Mouse (Mus musculus): ENCODE measurements around the gene Defb21. TPM values are rescaled to one million over a fixed set of nuclear protein-coding genes. Genes with fewer than 3 reads are reported as not detected.

The Defb21 gene
- polyA plus RNA-seq, 1 experiment from 2014 or later: not detected

DNA sequence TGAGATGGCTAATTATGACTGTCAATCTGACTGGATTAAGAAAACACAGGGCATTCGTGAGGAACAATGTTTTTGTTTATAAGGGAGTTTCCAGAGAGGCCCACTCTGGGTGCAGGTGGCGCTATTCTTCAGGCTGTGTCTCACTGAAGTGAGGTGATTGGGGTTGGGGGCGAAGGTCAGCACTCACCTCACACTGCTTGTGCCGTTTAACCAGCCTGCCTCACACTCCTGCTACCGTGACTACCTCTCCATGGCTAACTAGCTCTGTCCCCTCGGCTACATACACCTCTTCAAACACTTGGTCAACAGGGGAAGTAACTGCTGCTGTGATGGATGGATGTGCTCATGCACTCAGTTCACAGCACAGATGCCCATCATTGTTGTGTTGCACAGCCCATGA, 16.5 kb downstream of the Defb21 start:
- H3K36me3 ChIP-seq (ENCODE audit: control insufficient read depth, insufficient read depth, low read length): no peaks in the 10 kb centered on the region
- DNase-seq (no peak), ATAC-seq (ENCODE audit: low FRiP score, low TSS enrichment) (no peak)
- H3K4me3 ChIP-seq (replicated peaks; ENCODE audit: low read depth, low read length): no peak overlapping the region
- H3K4me1 ChIP-seq (ENCODE audit: control insufficient read depth, insufficient read depth, low read length): no peaks in the 10 kb centered on the region
- 51% methylated on average over 6 of the region's 6 CpGs for WGBS
- no peaks in the 10 kb centered on the region for H3K9me3 ChIP-seq (ENCODE audit: control insufficient read depth, low read length)
- H3K4me2 ChIP-seq (ENCODE audit: low read length): no peak overlapping the region
- H3K27ac ChIP-seq (replicated peaks; ENCODE audit: low read depth, low read length): no peak overlapping the region
- no peak overlapping the region for H3K9ac ChIP-seq (replicated peaks; ENCODE audit: low read length)
- no peaks in the 10 kb centered on the region for H3K27me3 ChIP-seq (ENCODE audit: control insufficient read depth, insufficient read depth, low read length)

DNA sequence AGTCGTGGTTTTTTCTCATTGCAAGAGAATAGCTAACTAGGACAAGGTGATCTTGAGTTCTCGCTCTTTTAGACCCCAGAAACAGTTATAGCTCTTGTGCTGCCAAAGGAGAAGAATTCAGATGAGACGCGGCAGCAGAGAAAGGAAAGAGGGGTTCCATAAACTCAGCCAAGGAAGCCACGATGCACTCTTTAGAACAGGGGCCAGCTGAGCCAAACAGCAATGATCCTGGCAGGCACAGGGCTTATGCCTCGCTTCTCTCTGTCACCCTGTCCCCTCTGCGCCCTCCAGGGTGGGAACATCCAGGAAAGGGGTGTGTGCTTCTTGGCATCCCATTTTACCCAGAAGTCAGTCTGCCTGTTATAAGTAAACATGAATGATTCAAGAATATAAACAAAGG, 26.8 kb downstream of the Defb21 start, which contains the start of gene Defb45:
Defb45 (minus strand) TSS at position 101 of the 400 bp plus-strand sequence.
- Histone ChIP-seq H3K27me3 (ENCODE audit: control insufficient read depth, insufficient read depth, low read length) (no peaks in the 10 kb centered on the region), H3K9ac (replicated peaks; ENCODE audit: low read length) (no peak within 1 kb of the TSS), H3K36me3 (ENCODE audit: control insufficient read depth, insufficient read depth, low read length) (no peaks in the 10 kb centered on the region), H3K9me3 (ENCODE audit: control insufficient read depth, low read length) (no peaks in the 10 kb centered on the region), H3K4me1 (ENCODE audit: control insufficient read depth, insufficient read depth, low read length) (no peaks in the 10 kb centered on the region), H3K4me3 (replicated peaks; ENCODE audit: low read depth, low read length) (no peak within 1 kb of the TSS), H3K27ac (replicated peaks; ENCODE audit: low read depth, low read length) (no peak within 1 kb of the TSS), H3K4me2 (ENCODE audit: low read length) (no peak within 1 kb of the TSS)
- DNase-seq (no peak), ATAC-seq (ENCODE audit: low FRiP score, low TSS enrichment) (no peak)
- 69% methylated on average over 7 of the region's 7 CpGs for WGBS

DNA sequence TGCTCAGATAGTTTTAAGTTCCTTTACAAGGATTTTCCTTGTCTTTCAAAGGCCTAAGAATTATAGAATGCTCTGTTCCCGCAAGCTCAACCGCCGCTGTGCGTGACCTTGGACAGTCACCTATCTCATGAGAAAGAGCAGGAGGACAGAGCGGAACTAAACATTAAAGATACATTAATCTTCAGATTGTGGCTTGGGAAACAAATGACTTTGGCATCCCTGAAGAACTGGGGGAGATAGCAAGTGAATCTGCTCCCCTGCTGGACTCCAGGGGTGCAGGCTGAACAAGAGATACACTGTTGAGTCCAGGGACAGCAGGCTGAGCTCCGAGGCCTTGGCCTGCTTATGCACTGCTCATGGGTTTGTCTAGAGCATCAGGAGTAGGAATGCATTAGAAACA, 27.5 kb downstream of the Defb21 start:
- H3K4me1 ChIP-seq (ENCODE audit: control insufficient read depth, insufficient read depth, low read length): no peaks in the 10 kb centered on the region
- no peaks in the 10 kb centered on the region for H3K27me3 ChIP-seq (ENCODE audit: control insufficient read depth, insufficient read depth, low read length)
- no peak overlapping the region for H3K9ac ChIP-seq (replicated peaks; ENCODE audit: low read length)
- 85% methylated on average over 6 of the region's 6 CpGs for WGBS
- ATAC-seq (ENCODE audit: low FRiP score, low TSS enrichment) (no peak), DNase-seq (no peak)
- H3K4me3 ChIP-seq (replicated peaks; ENCODE audit: low read depth, low read length): no peak overlapping the region
- H3K36me3 ChIP-seq (ENCODE audit: control insufficient read depth, insufficient read depth, low read length): no peaks in the 10 kb centered on the region
- no peak overlapping the region for H3K4me2 ChIP-seq (ENCODE audit: low read length)
- H3K27ac ChIP-seq (replicated peaks; ENCODE audit: low read depth, low read length): no peak overlapping the region
- H3K9me3 ChIP-seq (ENCODE audit: control insufficient read depth, low read length): no peaks in the 10 kb centered on the region

DNA sequence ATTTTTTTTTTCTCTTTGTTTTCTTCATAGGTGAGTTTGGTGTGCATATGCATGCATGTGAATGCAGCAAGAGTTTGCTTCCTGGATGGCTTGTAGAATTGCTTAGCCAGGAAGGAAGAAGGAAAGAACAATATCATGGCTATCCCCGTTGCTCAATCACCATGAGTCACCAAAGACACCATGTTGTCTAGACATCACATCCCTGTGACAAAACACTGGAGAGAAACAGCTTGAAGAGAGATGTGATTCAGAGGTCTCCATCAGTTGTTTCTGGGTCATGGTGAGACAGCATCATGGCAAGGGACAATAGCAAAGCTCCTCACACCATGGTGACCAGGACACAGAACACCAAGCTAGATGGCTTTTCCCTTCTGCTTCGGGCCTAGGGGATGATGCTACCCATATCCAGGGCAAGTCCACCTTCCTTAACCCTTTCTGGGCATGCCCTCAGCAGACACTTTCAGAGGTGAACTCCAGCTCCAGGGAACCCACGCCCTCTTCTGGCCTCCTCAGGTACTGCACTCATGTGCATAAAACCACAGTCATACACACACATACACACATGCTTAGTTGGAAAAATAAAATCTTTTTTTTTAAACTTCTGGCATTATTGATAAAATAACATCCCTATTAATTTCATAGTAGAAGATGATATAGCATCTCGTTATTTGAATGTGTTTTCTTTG, 28.9 kb downstream of the Defb21 start:
- Histone ChIP-seq H3K4me3 (replicated peaks; ENCODE audit: low read depth, low read length) (no peak overlapping the region), H3K9ac (replicated peaks; ENCODE audit: low read length) (no peak overlapping the region), H3K4me2 (ENCODE audit: low read length) (no peak overlapping the region), H3K4me1 (ENCODE audit: control insufficient read depth, insufficient read depth, low read length) (no peaks in the 10 kb centered on the region), H3K9me3 (ENCODE audit: control insufficient read depth, low read length) (no peaks in the 10 kb centered on the region), H3K27ac (replicated peaks; ENCODE audit: low read depth, low read length) (no peak overlapping the region), H3K36me3 (ENCODE audit: control insufficient read depth, insufficient read depth, low read length) (no peaks in the 10 kb centered on the region), H3K27me3 (ENCODE audit: control insufficient read depth, insufficient read depth, low read length) (no peaks in the 10 kb centered on the region)
- WGBS: 82% methylated on average over 4 of the region's 4 CpGs
- no peak for DNase-seq
- no peak for ATAC-seq (ENCODE audit: low FRiP score, low TSS enrichment)

DNA sequence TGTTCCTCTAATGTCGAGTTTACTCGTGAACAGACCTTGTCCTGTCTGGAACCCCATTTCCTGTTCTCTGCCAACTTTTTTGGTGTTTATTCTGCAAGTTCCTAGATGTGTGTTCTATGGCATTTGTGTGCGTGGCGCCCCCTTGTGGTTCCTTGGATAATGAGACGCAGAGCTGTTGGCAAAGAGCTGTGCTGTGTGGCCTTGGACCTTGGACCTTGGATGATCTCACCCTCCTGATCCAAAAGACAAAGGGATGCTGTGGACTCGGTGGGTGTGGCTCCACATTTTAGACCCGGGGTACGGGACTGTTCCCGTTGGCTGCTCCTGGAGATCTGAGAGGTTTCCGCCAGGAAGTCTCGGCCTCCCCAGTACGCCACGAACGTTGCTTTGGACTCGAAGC, 31.5 kb downstream of the Defb21 start, which contains the start of gene Defb36:
Defb36 (plus strand) TSS at position 271 of the 400 bp plus-strand sequence.
- H3K4me2 ChIP-seq (ENCODE audit: low read length): no peak within 1 kb of the TSS
- no peaks in the 10 kb centered on the region for H3K27me3 ChIP-seq (ENCODE audit: control insufficient read depth, insufficient read depth, low read length)
- no peak within 1 kb of the TSS for H3K4me3 ChIP-seq (replicated peaks; ENCODE audit: low read depth, low read length)
- H3K9ac ChIP-seq (replicated peaks; ENCODE audit: low read length): no peak within 1 kb of the TSS
- WGBS: 88% methylated on average over 15 of the region's 15 CpGs
- no peaks in the 10 kb centered on the region for H3K4me1 ChIP-seq (ENCODE audit: control insufficient read depth, insufficient read depth, low read length)
- ATAC-seq (ENCODE audit: low FRiP score, low TSS enrichment) (no peak), DNase-seq (peak; percentile 25)
- no peaks in the 10 kb centered on the region for H3K9me3 ChIP-seq (ENCODE audit: control insufficient read depth, low read length)
- H3K36me3 ChIP-seq (ENCODE audit: control insufficient read depth, insufficient read depth, low read length): no peaks in the 10 kb centered on the region
- no peak within 1 kb of the TSS for H3K27ac ChIP-seq (replicated peaks; ENCODE audit: low read depth, low read length)

DNA sequence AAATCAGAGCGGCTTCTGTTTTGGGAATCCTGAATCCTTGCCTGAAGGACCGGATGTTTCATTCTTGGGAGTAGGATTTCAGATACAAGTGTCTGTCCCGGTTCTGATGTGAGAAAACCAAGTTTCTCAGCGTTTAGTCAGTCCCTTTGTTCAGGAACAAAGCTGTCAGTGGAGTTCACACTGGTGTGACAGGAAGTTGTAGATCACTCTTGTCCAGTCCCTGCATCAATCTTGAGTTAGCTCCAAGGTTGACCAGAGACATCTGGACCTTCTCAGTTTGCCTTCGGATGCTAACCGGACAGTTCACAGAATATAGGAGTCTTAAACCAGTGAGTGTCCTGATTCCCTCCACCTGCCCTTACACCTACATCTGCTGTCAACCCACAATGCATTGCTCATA, 35.2 kb downstream of the Defb21 start:
- Histone ChIP-seq H3K9ac (replicated peaks; ENCODE audit: low read length) (no peak overlapping the region), H3K4me1 (ENCODE audit: control insufficient read depth, insufficient read depth, low read length) (no peaks in the 10 kb centered on the region), H3K9me3 (ENCODE audit: control insufficient read depth, low read length) (no peaks in the 10 kb centered on the region), H3K4me2 (ENCODE audit: low read length) (no peak overlapping the region), H3K27ac (replicated peaks; ENCODE audit: low read depth, low read length) (no peak overlapping the region), H3K4me3 (replicated peaks; ENCODE audit: low read depth, low read length) (no peak overlapping the region), H3K36me3 (ENCODE audit: control insufficient read depth, insufficient read depth, low read length) (no peaks in the 10 kb centered on the region), H3K27me3 (ENCODE audit: control insufficient read depth, insufficient read depth, low read length) (no peaks in the 10 kb centered on the region)
- ATAC-seq (ENCODE audit: low FRiP score, low TSS enrichment): no peak
- DNase-seq: no peak
- 75% methylated on average over 6 of the region's 6 CpGs for WGBS

DNA sequence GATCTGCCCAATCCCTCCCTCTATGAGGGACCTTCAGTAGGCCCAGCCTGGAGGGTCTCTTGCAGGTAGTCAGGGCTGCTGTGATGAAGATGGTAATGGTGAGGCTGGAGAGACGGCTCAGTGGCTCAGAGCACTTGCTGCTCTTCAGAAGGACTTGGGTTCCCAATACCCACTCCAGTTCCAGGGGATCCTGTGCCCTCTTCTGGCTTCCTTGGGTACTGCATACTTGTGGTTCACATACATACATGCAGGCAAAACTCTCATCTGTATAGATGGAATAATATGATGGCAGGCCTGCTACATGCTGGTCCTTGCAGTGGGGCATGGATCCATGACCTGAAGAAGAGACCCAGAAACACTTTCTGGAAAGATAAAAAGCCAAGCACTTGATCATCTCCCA, 36.2 kb downstream of the Defb21 start:
- no peak overlapping the region for H3K4me3 ChIP-seq (replicated peaks; ENCODE audit: low read depth, low read length)
- no peak overlapping the region for H3K9ac ChIP-seq (replicated peaks; ENCODE audit: low read length)
- 88% methylated on average over 1 of the region's 1 CpGs for WGBS
- H3K36me3 ChIP-seq (ENCODE audit: control insufficient read depth, insufficient read depth, low read length): no peaks in the 10 kb centered on the region
- ATAC-seq (ENCODE audit: low FRiP score, low TSS enrichment) (no peak), DNase-seq (no peak)
- no peak overlapping the region for H3K4me2 ChIP-seq (ENCODE audit: low read length)
- H3K27ac ChIP-seq (replicated peaks; ENCODE audit: low read depth, low read length): no peak overlapping the region
- no peaks in the 10 kb centered on the region for H3K4me1 ChIP-seq (ENCODE audit: control insufficient read depth, insufficient read depth, low read length)
- no peaks in the 10 kb centered on the region for H3K27me3 ChIP-seq (ENCODE audit: control insufficient read depth, insufficient read depth, low read length)
- no peaks in the 10 kb centered on the region for H3K9me3 ChIP-seq (ENCODE audit: control insufficient read depth, low read length)

DNA sequence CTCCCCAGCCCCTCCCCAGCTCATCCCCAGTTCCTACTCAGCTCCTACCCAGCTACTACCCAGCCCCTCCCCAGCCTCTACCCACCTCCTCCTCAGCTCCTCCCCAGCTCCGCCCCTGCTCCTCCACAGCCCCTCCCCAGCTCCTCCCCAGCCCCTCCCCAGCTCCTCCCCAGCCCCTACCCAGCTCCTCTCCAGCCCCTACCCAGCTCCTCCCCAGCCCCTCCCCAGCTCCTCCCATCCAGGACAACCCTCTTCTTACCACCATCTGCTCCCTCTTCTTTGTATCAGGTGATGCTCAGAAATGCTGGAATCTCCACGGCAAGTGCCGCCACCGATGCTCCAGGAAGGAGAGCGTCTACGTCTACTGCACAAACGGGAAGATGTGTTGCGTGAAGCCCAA, 39.6 kb downstream of the Defb21 start:
- WGBS: 45% methylated on average over 8 of the region's 8 CpGs
- no peaks in the 10 kb centered on the region for H3K36me3 ChIP-seq (ENCODE audit: control insufficient read depth, insufficient read depth, low read length)
- DNase-seq (no peak), ATAC-seq (ENCODE audit: low FRiP score, low TSS enrichment) (no peak)
- no peak overlapping the region for H3K27ac ChIP-seq (replicated peaks; ENCODE audit: low read depth, low read length)
- no peak overlapping the region for H3K4me3 ChIP-seq (replicated peaks; ENCODE audit: low read depth, low read length)
- H3K4me1 ChIP-seq (ENCODE audit: control insufficient read depth, insufficient read depth, low read length): no peaks in the 10 kb centered on the region
- H3K9ac ChIP-seq (replicated peaks; ENCODE audit: low read length): no peak overlapping the region
- no peaks in the 10 kb centered on the region for H3K27me3 ChIP-seq (ENCODE audit: control insufficient read depth, insufficient read depth, low read length)
- no peak overlapping the region for H3K4me2 ChIP-seq (ENCODE audit: low read length)
- no peaks in the 10 kb centered on the region for H3K9me3 ChIP-seq (ENCODE audit: control insufficient read depth, low read length)

DNA sequence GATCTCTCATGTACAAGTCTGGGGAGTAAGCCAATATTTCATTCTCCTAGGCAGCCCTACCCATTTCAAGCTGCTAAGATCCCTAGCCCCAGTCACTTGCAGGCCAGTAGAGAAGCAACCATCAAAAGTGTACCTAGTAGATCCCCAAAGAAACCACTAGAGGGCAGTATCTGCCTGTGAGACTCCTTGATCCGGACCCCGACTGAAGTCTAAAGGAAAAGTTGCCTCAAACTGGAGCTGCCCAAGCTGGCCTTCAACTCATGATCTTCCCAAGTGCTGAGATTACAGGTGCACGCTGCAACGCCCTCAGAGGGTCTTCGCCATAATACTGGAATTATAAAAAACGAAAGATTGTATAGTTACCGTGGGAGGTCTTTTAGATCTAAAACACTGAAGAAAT, 43.0 kb downstream of the Defb21 start:
- WGBS: 14% methylated on average over 7 of the region's 7 CpGs
- no peaks in the 10 kb centered on the region for H3K36me3 ChIP-seq (ENCODE audit: control insufficient read depth, insufficient read depth, low read length)
- ATAC-seq (ENCODE audit: low FRiP score, low TSS enrichment) (no peak; the same call in 1 of the 2 replicates), DNase-seq (peak; percentile 92)
- H3K9ac ChIP-seq (replicated peaks; ENCODE audit: low read length): no peak overlapping the region
- H3K4me3 ChIP-seq (replicated peaks; ENCODE audit: low read depth, low read length): no peak overlapping the region
- no peaks in the 10 kb centered on the region for H3K4me1 ChIP-seq (ENCODE audit: control insufficient read depth, insufficient read depth, low read length)
- H3K27me3 ChIP-seq (ENCODE audit: control insufficient read depth, insufficient read depth, low read length): no peaks in the 10 kb centered on the region
- no peaks in the 10 kb centered on the region for H3K9me3 ChIP-seq (ENCODE audit: control insufficient read depth, low read length)
- H3K27ac ChIP-seq (replicated peaks; ENCODE audit: low read depth, low read length): no peak overlapping the region
- H3K4me2 ChIP-seq (ENCODE audit: low read length): no peak overlapping the region
